Mouse (Mus musculus) liver, postnatal 0 days (tissue): ENCODE measurements around the gene Srsf2.
A peak's percentile ranks its signal among the peaks of the same experiment; 100 is the strongest.

Experiments
- CTCF ChIP-seq: sonication (generic); IDR thresholded peaks from 2 replicates; pipeline ENCODE4 v1.5.1; 2016; ENCODE audit warnings: antibody characterized with exemption, low read depth
- EP300 ChIP-seq: IDR thresholded peaks from 2 replicates; pipeline ENCODE4 v1.6.1; 2016; ENCODE audit warnings: antibody characterized with exemption, low read depth, mild to moderate bottlenecking

DNA sequence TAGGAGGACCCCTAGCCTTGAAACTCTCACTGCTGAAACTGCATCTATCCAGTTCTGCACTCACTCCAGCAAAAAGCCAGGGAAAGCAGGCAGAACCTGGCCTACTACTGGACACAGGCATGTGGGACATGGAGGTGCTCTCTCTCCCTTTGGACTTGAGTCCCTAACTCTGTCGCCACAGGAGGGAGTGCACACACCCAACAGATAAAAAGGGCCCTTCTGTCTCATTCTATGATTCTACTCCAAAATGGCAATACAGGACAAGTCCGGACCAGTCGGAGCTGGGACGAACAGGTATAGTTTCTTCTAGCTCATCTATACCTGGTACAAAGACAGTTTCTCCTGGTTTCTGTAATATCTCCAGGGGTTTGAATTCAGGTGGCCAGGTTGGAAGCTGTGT is 12.1 kb downstream of the Srsf2 start:
- TF ChIP-seq CTCF (0 out of 2 replicates have a peak, but pooled peaks have one; percentile 3), EP300 (no peak)
